Mouse (Mus musculus) megakaryocyte progenitor cell, adult 5-6 weeks (primary cell): ENCODE data around the gene Kri1. TPM values are rescaled to one million over a fixed set of nuclear protein-coding genes. Genes with fewer than 3 reads are reported as not detected.
"Not testable (repeated sequence)": the region's sequence is repeated elsewhere in the genome, so short reads cannot be mapped to it uniquely, and the experiment has no call there.

ENCODE experiments used
- ATAC-seq: replicated peaks from 2 replicates; pipeline ENCODE4 v1.8.0; 2016; ENCODE audit warnings: mild to moderate bottlenecking, moderate TSS enrichment, inconsistent platforms; ENCODE audit not compliant: poor library complexity
- total RNA-seq, 2 experiments: library from RNA; stranded (forward) in 1 of 2; stranded (reverse) in 1 of 2; fragments of 157-497, 149-512 nt in 1 of 2; fragments of 200-1000 nt in 1 of 2; gene quantifications; 2 replicates each; pipeline versions ENCODE4 v1.2.3 to v1.2.4; 2015 to 2017

The Kri1 gene
- total RNA-seq, 2 experiments from 2014 or later: 38.8 to 83.1 TPM

DNA sequence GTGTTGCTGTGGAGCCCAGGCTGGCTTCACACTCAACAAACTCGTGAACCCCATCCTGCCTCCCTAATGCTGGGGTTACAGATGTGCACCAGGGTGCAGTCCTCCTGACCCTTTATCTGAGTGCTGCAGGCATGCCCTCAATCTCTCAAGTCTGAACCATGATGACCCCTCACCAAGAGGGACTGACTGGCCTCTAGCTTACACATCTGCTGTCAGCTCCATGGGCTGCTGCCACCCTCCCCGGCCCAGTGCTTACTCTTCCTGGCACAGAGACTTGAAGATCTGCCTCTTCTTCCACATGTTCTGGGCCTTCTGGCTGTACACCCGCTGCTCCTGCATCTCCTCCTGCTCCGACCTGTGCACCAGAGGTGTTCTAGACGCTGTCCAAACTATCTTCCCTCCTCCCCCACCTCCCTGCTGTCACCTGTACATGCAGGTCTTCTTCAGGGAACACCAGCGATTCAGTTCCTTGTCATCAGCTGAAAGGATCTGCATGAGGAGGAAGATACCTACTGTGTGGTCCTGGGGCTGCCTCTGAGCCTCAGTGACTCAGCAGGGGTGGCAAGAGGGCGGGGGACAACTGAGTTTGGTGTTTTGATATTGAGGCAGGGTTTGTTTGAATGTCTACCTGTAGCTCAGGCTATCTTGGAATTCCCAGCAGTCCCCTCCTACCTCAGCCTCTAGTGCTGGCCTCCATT is 12.6 kb downstream of the Kri1 start:
- no peak for ATAC-seq

DNA sequence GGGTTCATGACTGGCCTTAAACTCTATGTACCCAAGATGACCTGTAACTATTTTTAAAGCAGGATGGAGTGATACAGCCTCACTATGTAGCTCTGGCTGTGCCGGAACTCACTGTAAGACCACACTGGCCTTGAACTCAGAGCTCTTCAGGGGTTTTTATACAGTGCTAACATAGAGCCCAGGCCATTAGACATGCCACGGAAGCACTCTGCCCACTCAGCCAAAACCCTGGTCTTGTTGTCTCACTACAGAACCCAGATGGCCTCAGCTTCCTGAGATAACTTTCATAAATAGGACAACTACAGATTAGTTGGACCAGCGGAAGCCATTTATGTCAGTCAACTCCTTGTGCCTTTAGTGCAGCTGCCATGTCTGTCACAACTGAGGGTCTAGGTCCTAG is 13.4 kb downstream of the Kri1 start:
- ATAC-seq: no peak

- no peak for ATAC-seq
Observed at GRCm38 (mm10) chr9:21273520-21274228, 14.1 kb downstream of the Kri1 start.

GRCm38 (mm10) chr9:21273094-21273493 is 14.7 kb downstream of the Kri1 start:
- no peak for ATAC-seq

GRCm38 (mm10) chr9:21272391-21272790 is 15.4 kb downstream of the Kri1 start:
- ATAC-seq: no peak

DNA sequence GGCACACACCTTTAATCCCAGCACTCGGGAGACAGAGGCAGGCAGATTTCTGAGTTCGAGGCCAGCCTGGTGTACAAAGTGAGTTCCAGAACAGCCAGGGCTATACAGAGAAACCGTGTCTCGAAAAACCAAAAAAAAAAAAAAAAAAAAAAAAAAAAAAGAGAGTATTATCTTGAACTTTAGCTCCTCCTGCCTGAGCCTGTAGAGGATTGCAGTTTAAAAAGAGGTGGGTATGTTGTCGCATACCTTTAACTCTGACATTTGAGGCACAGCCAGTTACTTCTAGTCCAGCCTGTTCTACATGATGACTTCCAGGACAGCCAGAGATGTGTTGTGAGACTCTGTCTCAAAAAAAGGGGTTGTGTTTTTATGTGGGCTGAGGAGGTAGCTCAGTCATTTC is 18.2 kb downstream of the Kri1 start:
- ATAC-seq: not testable (repeated sequence)

DNA sequence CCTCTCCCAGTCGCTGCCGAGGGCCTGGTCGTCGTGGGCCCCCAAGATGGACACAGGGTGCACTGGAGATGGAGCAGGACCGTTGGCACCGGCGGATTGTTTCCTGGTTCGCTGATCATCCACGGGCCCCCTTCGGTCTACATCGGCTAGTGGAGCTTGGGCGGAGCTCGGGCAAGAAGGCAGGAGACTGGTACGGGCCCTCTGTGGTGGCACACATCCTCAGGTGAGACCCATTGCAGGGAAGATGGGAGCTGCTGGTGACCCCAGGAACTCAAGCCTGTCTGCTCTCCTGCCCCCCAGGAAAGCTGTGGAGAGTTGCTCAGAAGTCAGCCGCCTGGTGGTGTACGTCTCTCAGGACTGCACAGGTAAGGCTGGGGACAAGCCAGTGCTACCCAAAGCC is 19.5 kb downstream of the Kri1 start:
- no peak for ATAC-seq

- ATAC-seq: no peak
Observed at GRCm38 (mm10) chr9:21266889-21267288, 20.9 kb downstream of the Kri1 start.

- no peak for ATAC-seq
Observed at GRCm38 (mm10) chr9:21265611-21266010, 22.2 kb downstream of the Kri1 start.

- ATAC-seq: peak; percentile 92
Observed at GRCm38 (mm10) chr9:21265000-21265561, 22.7 kb downstream of the Kri1 start, which contains the start of gene Atg4d. Gene Atg4d (plus strand): TSS chr9:21265293.

DNA sequence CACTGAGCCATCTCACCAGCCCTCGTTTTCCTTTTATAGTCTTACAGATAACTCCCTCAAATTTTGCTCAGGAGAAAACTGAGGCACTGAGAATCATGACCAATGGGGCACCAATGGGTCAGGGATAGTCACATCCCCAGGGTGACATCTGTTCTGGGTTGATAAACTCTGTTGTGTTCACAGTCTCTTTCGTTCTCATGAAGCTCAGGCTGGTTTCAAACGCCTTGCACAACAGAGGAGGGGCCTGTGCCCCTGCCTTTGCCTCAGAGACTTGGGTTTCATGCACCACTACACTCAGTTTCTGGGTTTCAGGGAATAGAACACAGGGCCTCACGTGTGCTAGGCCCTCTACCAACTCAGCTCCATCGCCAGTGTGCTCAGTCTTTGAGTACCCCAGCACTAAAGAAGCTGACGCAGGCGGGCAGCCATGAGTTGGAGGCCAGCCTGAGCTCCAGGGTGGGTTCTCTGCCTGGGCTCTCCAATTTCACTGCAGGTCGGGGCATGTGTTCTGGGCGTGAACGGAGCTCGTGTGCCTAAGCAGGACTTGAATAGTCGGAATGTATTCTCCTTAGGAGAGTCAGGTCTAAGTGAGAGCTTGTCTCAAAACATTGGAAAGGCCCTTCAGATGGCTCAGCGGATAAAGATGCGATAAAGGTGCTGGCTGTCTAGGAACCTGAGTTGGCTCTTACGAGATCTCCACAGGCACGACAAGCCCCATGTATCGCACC is 23.3 kb downstream of the Kri1 start:
- peak; percentile 29 for ATAC-seq

DNA sequence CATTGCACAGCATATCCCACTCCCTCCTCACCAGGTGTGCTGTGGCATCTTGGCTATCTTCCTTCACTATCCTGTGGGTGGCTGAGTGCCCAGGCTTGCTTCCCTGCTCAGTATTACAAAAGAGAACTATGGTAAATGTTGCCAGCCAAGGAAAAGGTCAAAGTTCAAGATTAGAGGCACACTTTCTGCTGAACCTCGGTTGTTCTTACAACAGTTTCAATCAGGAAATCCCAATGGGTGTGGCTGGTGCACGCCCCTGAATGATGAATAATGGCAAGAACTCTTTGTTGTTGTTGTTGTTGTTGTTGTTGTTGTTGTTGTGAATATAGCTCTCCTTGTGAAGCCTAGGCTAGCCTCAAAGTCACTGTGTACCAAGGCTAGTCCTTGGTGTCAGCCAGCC is 25.9 kb downstream of the Kri1 start:
- ATAC-seq: no peak

GRCm38 (mm10) chr9:21260491-21261040 is 27.2 kb downstream of the Kri1 start:
- no peak for ATAC-seq

- not testable (repeated sequence) for ATAC-seq
Observed at GRCm38 (mm10) chr9:21256349-21256748, 31.4 kb downstream of the Kri1 start.

GRCm38 (mm10) chr9:21254690-21255089 is 33.1 kb downstream of the Kri1 start:
- ATAC-seq: no peak

DNA sequence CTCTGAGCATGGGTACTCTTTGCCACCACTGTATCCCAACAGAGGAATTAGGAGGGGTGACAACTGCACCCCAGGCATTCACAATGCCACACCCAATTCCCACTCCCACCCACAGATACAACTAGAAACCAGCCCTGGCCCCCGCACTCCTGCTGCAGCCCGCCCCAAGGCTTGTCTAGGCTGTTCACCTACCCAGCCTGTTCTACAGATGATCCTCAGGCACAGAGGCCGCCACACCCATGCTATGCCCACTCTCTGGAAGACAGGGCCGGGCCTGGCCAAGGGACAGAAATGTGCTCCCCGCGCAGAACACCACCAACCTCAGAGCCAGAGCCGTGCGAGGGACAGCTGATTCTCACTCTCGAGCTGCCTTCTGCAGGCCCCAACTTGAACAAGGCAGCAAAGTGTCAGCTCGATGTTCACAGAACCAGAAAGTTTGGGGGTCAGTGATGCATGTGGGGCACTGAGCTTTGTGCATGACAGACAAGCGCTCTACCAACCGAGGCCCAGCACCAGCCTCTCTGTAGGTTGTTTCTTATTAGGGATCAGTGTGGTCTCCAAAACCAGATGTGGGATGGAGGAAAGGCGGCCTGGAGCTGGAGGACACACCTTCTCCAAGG is 36.5 kb downstream of the Kri1 start:
- no peak for ATAC-seq

- peak; percentile 18; the same call in 1 of the 2 replicates for ATAC-seq
Observed at GRCm38 (mm10) chr9:21250509-21250908, 37.3 kb downstream of the Kri1 start.

DNA sequence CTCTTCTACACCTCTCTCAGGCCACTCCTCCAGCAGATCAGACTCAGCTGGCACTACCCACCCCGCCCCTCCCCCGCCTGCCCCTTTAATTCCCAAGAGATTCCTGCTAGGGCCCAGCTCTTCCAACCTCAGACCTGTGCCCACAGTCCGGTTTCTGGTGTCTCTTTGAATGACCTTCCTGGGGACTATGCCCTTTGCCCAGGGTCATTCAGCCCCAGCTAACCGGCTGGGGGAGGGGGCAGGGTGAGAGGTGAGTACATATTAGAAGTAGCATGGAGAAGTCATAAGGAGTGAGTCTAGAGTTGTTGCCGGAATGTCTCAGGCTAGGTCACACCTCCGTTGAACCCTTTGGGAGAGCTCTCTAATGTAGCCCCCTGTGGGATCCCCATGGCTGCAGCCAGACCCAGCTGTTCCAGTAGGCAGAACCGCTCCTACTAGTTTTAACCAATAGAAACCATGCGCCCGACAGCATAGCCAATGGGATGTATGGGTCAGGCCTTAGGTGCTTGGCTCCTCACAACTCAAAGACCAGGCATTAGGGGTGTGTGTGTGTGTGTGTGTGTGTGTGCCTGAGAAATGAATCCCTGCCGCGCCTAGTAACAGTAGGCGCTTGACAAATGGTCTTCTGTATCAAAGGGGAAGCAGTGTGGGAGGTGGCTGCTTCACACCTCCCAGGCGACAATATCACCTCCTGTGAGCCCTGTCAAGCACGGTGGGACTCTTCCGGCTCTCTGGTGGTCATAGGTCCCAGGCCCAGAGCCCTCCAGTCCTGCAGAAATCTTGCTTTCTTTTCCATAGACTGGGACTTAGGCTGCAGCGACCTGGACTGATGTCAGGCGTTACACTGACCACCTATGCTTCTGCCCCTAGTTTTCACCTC is 37.9 kb downstream of the Kri1 start:
- ATAC-seq: no peak

GRCm38 (mm10) chr9:21248326-21248725 is 39.4 kb downstream of the Kri1 start, which contains the start of gene S1pr5:
Gene S1pr5 (minus strand): TSS chr9:21248443.
- ATAC-seq: peak; percentile 35; the same call in 1 of the 2 replicates

DNA sequence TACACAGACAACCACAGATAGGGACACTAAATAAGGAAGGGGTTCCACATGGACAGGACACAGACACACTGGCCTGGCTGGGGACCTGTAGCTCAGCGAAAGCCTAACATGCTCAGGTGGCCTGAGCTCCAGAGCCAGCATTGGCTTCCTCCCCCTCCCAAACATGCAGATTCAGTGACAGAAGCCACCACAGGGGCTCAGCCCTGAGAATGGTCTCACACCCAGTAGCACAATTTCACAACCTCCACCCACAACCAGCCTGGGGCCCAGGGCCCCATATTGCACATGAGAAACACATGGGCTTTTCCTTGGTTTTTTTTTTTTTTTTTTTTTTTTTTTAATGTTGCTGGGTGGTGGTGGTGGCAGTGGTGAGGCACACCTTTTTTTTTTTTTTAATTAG is 41.4 kb downstream of the Kri1 start:
- ATAC-seq: peak; percentile 41
